Mouse (Mus musculus): ENCODE measurements around the gene Rgs19.

The Rgs19 gene

DNA sequence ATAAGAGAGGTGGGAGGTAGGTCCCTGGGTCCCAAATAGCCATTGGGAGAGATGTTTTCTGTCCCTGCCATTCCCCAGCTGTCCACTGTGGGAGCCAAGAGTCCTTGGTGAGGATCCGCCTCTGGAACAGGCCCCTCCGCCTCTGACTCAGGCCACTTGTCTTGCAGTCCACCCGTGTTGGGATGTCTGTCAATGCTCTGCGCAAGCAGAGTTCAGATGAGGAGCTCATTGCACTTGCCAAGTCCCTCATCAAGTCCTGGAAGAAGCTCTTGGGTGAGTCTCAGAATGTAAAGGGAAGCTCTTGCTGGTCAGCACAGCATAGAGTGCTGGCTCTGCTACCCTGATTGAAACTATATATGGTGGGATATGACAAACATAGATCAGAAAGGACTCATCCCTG lies 10.4 kb downstream of the Rgs19 start:
- DNase-seq (ENCODE audit: low spot score), result no peak

DNA sequence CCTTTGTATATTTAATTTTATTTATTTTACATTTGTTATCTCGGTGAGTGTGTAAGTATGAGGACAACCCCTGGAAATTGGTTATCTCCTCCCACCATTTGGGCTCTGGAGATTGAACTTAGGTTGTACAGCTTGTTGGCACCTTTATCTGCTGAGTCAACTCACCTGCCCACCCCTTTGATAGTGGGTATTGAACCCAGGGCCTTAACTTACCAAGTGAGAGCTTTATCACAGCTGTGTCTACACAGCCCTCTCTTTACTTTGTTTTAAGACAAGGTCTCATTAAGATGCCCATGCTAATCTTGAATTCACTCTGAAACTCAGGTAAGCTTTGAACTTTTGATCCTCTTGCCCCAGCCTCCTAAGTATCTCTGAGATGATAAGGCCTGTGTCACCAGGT lies 11.8 kb downstream of the Rgs19 start:
- no peak for DNase-seq (ENCODE audit: low spot score)

DNA sequence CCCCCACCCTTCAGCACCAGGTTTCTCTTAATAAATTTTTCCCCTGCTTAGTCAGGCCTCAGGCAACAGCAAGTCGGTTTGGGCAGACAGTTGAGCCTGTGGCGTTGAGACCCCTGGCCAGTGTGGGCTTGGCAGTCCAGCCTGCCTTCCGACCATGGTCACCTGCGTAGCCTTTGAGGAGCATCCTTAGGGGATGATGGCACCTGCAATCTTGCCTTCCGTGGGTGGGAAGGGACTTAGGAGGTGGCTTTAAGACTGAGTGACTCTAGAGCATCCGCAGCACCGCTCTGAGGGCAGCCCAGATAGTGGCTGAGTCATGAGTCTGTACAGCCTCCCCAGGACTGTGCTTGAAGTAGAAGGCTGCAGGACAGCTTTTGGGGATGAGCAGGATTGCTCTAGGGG lies 13.1 kb downstream of the Rgs19 start:
- DNase-seq (ENCODE audit: low spot score), result no peak

DNA sequence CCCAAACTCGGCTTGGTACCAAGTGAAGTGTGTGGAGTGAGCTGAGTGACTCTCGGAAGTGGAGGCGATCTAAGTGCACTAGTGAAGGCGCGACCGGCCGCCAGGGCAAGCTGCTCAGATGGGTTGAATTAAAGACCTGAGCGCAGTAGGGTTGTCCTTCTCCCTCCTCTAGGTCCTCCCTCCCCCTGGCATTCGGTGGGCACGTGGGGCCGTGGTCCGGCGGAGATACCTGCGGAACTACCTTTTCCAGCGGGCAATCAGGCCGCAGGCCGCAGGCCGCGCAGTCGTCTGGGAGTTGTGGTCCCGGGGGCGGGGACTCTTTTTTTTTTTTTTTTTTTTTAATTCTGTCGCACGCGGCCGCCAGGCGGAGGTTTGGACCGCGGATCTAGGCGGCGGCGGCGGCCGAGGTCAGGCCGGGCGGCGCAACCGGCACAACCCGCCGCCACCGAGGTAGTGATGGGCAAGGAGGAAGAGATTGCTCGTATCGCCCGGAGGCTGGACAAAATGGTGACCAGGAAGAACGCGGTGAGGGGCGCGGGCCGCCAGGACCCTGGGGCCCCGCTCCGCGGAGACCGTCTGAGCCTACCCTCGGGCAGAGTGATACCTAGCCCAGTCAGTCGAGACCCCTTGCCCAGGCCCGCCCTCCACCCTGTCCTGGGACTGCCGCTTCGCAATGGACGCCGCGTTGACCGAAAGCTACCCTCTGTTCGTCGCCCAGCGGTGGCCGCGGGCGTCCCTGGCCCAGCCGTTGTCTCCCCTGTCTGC lies 13.6 kb downstream of the Rgs19 start, which contains the start of gene Tcea2:
TSS of gene Tcea2 (plus strand) at position 360 of the 765 bp plus-strand sequence.
- peak; percentile 61 for DNase-seq (ENCODE audit: low spot score)

DNA sequence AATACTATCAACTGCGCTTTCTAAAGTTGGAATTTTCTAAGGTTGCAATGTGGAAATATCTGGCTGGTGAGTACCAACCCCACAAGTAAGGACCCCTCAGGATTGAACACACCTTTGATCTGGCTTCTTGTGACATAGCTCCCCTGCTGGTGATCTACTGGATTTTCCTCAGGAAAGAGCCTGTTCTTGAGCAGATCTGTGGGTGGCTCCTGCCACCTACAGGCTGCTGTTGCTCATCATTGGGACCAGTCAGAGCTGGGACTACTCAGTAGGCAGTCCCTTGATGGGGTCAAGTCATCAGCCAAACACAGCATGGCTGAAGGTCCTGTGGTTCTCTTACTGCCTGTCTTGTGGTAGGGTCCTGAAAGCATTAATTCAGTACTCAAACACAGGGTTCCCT lies 15.0 kb downstream of the Rgs19 start:
- DNase-seq (ENCODE audit: low spot score), result peak; percentile 76

DNA sequence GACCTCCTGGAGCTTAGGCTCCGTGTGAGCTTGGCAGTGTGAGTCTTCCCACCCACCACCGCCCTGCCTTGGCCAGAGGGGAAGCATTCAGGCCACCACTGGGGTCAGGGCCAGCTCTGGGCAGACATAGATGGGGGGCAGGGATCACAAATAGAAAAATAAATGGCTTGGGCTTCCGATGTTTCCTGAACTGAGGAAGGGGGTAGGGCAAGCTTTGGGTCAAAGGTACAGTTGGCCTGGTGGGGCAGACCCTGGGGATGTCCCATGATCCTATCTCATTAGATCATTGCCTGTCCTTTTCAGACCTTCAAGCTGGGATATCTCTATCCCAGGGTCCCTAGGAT lies 16.1 kb downstream of the Rgs19 start:
- no peak for DNase-seq (ENCODE audit: low spot score)

DNA sequence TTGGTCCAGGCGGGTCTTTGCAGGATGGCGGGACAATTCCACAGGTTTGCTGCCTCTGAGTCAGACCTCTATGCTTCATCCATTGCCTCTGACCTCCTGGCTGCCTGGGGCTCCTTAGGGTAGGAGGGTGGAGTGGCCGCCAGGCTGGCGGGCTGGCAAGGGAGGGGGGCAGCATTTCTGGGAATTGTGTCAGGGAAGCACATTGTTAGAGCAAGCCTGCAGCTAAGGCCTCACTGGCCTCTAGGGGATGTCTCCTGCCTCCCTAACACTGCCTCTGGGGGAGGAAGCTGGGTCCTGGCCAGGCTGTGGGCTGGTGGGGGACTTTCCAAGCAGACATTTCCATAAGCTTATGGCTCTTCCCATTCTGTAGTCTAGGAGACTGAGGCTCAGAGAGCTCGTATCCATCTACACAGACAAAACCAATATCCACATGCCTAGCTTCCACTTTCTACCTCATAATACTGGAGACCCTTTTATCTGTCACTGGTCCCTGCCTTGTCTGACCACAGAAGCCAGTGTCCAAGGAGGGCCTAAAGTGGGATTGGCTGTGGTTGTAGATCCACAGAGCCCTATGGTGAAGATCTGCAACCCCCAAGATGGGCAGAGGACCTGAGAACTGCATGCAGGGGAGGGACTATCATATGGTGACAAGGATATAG lies 16.6 kb downstream of the Rgs19 start:
- DNase-seq (ENCODE audit: low spot score), result no peak

DNA sequence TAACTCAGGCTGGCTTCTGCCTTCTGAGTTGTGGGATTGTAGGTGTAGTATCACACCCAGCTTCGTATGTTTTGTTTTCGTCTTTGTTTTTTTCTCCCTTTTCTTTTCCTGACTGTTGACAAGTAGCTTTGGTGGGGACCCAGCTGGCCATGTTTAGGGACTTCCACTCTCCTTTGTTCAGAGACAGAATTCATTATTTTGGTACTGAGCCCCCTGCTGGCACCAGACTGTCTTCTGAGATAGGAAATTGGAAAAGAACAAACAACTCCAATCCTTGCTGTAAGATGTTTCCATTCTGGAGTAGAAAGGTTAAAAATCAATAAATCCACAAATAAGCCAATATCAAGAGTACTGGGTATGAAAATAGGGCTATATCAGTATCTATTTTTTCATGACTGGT lies 17.4 kb downstream of the Rgs19 start:
- DNase-seq (ENCODE audit: low spot score), result no peak

DNA sequence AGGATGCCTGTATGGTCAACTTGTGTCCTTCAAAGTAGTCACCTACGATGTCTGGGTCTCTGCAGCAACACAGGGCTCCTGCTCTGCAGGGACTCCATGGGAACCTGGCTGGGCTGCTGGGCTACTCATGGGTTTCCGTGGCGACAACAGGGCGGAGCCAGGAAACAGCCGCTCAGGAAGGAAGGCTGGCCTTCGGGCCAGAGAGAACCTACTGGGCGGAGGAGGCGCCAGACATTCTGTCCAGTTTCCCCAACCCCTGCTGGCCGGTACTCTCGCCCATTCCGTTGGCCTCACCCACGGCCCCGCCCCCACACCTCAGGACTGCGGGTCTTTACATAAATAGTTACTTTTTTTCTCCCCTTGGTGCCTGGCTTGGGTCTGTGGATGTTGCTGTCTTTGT lies 18.3 kb downstream of the Rgs19 start:
- peak; percentile 84 for DNase-seq (ENCODE audit: low spot score)

DNA sequence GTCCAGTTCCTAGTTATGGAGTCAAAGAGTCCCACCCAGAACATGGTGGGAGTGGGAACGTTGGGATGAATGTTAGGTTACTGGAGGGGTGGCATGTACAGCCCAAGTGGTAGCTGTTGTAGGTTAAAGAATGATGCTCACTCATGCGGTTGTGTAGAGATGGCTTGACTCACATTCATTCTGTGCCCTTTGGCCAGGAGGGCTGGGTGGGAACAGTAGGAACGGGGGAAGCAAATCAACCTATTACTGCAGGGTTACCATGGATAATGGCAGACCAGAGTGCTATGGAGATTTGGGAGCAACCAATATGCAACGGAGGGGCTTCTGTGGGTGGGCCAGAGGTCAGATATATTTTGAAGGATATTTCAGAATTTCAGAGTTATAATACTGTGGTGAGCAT lies 18.8 kb downstream of the Rgs19 start:
- DNase-seq (ENCODE audit: low spot score), result no peak

DNA sequence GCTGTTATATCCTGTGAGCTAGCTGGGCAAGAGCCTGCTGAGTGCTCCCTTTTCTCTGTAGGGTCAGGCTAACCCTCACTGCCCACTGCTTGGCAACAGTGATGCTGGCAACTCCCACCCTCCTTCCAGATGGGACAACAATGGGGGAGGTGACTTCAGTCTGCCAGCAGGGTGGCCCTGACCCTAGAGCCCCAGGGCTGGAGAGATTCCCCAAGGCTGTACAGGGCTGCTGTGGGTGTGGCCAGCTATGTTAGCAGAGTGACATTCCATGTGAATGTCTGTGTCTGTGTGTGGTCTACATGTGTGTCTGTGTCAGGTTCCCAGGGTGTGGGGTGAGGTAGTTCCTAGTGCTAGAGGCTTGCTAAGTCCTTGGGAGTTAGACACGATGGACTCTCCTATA lies 20.3 kb downstream of the Rgs19 start:
- DNase-seq (ENCODE audit: low spot score), result peak; percentile 85

DNA sequence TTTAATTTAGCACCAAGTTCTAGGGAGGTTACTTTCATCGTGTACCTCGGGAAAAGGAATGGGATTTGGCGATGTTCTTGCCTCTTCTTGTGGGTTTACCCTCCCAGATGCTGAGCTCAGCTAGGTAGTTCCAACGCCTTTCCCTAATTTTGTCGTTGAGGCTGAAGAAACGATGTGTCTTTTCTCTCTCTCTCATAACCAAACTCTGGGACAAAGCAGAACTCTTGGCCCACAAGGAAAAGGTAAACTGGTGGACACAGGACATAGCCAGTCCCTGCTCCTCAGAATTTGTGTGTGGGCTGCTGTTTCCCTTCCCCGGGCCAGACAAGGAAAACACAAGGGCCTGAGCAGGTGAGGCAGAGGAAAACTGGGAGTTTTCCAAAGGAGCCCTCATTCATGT lies 21.8 kb downstream of the Rgs19 start:
- DNase-seq (ENCODE audit: low spot score), result no peak

DNA sequence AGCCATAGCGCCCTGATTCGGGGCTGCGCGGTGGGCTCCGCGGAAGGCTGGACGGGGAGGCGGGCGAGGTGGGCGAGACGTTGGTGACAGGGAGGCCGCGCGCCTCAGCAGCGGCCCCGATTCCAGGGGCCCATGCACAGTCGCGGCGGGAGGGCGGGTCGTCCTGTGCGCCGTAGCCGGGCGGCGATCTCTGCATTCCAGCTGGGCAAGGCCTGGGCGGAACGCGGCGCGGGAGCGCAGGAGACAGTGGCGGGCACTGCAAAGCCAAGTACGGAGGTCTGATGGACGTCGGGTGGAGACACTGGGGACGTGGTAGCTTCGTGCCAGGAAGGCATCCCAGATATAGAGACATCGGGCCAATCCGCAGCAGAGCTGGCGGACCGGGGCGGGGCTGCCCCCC lies 22.5 kb downstream of the Rgs19 start, which contains the start of gene Sox18:
TSS of gene Sox18 (minus strand) at position 315 of the 400 bp plus-strand sequence.
- DNase-seq (ENCODE audit: low spot score), result peak; percentile 60

DNA sequence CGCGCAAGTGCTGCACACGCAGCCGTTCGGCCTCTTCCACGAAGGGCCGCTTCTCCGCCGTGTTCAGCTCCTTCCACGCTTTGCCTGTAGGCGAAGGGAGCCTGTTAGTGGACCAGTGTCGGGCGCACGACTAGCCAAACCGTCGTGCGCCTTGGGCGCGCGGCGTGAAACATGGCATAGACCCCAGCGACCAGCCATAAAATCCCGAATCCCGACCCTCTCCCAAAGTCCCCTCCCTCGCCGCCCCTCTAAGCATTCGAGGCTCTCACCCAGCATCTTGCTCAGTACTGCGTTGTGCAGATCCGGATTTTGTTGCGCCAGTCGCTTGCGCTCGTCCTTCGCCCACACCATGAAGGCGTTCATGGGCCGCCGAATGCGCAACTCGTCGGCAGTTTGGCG lies 22.9 kb downstream of the Rgs19 start:
- no peak for DNase-seq (ENCODE audit: low spot score)

DNA sequence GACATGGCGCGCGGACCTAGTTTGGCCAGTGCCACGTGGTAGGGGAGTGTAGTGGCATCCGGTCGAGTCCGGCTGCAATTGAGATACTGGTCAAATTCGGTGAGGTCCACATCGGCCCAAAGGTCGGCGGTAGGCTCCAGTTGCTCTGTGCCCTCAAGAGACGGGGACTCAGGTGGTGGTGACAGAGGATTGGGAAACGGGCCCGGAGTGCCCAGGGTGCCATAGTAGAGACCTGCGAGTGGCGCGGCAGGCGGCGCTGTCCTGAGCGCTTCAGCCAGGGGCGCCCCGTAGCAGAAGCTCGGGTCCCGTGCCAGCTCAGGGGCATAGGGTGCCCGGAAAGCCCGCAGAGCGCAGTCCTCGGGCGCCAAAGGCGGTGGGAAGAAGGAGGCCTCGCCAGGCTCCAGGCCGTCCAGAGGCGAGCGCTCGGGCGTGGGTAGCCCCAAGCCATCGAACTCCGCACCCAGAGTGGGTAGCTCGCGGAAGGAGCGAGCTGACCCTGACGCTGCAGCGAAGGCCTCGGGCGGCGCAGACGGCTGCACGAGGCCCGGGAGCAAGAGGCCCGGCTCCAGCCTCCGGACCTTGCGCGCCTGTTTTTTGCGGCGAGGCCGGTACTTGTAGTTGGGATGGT lies 23.4 kb downstream of the Rgs19 start:
- no peak for DNase-seq (ENCODE audit: low spot score)

DNA sequence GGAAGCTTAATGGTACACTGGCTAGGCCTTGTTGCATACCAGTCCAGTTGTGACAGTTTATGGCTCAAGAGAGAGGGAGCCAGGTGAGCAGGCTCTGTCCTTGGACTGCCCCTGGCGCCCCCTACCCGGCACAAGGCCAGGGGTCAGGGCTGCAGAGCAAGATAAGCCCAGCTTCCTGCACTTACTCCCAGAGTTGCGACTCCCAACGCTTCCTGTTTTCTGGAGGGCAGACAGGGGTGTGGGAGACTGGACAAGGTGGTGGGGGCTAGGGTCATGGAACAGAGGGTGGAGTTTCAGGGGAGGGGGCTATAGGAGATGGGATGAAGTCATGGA lies 30.5 kb downstream of the Rgs19 start:
- DNase-seq (ENCODE audit: low spot score), result no peak

DNA sequence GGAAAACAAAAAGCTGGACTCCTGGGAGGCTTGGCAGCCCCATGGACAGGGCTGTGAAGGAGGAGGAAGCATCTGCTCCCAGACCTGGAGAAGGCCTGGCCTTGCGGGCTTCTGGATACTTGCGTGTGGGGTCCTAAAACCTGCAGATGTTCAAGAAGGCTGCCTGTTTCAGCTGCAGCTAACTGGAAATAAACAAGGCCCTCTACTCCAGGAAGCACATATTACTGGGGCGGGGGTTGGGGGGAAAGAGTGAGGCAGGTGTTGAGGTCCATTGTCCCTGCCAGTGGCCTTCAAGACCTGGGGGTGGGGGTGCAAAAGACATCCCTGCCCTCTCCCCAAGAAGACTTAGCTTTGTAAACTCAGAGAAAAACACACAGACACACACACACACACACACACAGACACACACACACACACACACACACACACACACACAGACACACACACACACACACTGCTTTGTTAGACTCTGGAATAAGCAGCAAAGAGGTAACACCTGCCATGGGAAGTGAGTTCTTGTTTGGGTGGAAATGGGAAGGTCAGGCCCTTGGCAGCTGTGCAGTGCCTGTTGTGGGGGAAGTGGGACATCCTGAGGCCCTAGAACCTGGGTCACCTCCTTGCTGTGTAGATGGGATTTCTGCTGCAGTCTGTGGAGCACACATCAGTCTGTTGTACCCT lies 31.0 kb downstream of the Rgs19 start:
- DNase-seq (ENCODE audit: low spot score), result no peak

DNA sequence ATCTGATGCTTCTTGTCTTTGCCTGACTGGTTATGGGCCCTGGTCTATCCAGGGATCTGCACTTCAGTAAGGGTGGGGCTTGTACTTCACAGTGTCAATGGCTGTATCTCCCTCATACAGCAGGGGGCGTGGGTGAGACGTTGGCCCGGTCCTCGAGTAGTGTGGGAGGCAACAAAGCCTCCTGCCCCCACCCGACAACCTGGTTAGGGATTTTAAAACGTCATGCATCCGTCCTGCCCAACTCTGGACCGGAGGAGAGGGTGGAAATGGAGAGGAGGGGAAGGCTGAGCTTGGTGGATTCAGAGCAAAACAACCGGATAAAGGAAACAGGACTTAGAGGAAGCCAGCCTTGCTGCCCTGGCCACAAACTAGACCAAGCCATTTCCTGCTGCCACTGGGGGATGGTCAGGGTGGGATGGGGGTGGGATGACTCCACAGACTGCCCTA lies 34.1 kb downstream of the Rgs19 start:
- peak; percentile 72 for DNase-seq (ENCODE audit: low spot score)

DNA sequence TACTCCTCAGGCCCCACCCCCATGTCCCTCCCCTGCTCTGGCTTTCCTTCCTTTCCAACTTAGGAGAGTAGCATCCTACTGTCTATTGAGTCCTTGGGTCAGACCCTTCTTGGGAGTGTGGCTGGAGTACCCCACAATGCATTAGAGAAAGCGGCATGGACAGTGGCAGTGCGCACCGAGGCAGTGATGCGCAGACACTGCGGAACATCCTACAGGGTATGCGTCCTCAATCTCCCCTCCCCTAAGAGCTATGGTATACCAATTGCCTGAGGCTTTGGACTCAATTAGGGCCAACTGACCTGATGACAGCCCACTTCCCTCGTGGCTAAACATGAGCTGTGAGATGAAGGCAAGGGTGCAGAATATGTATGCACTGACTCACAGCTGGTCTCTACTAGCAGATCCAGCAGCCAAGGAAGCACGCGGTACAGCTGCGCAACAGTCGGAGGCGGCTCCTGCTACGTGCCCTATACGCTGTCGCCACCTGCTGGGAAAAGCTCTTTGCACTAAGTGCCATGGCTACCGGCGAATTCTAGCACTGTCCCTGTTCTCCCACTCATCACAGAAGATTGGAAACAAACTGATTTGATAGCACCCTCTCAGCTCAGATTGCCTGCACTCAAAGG lies 34.7 kb downstream of the Rgs19 start:
- peak; percentile 57 for DNase-seq (ENCODE audit: low spot score)

DNA sequence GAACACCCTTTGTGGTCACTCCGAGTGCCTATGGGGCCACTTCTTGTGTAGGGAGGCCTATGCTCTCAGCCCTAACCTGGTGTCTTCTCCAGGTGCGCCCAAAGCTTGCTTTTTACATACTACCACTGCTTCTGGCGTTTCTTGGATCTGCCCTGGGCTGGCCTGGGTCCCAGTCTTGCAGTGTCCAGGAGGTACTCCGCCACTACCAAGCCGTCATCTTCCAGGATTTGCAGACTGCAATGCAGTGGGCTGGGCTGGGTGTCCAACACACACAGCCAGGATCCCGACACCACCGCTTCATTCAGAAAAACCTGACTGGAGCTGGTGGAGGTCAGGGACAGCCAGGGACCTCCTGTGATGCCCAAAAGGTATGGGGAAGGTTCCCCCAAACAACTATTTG lies 35.2 kb downstream of the Rgs19 start:
- no peak for DNase-seq (ENCODE audit: low spot score)

DNA sequence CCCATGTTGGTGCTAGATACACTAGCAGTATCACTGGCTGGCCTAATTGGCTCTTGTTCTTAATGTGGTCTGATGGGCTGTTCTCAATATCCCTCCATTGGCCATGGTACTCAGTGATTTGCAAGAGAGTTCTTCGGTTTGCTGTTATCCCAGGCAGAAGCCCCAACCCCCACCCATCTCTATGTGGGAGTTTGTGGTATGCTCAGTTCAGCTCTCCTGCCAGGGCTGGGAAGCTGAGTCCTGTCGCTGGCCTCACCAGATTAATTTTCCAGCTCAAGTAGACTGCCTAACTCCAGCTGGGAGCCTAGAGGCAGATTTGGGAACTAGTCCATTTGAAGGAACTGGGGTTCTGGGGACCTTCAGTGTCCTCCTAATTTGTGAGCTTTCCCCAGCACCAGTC lies 36.3 kb downstream of the Rgs19 start:
- no peak for DNase-seq (ENCODE audit: low spot score)

DNA sequence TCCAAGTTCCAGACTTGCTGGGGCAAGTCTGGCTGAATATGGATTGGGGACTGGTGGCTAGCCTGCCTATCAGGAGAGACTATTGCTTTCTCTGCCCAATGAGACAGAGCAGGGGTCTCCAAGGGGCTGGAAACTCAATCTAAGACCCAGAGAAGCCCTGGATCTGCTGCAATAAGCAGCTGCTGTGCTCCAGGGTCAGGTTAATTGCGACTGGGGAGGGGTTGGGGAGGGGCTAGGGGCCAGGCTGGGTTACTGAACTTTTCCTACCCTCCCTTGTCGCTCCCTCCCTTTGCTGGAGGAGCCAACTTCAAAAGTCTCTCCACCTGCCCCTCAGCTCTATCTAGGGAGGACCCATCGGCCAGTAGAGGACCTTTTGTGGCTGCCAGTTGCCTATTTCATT lies 37.0 kb downstream of the Rgs19 start, which contains the start of gene Gm29797:
TSS of gene Gm29797 (plus strand) at position 301 of the 400 bp plus-strand sequence.
- no peak for DNase-seq (ENCODE audit: low spot score)

Data from ovary, adult 18-20 months (tissue).